Mouse (Mus musculus) brain, embryonic 14.5 days (tissue): ENCODE measurements around the gene Rnf24.

ENCODE experiments used
- CTCF ChIP-seq: fragments of 200-500 bp; IDR thresholded peaks from 2 replicates; pipeline ENCODE4 v1.5.1; 2012; ENCODE audit warnings: inconsistent platforms, mild to moderate bottlenecking, moderate library complexity, borderline replicate concordance; ENCODE audit not compliant: insufficient read depth, insufficient read length; ENCODE audit errors: extremely low read depth
- POLR2A ChIP-seq: fragments of 200-500 bp; IDR thresholded peaks from 2 replicates; pipeline ENCODE4 v1.6.1; 2012; ENCODE audit warnings: mild to moderate bottlenecking, inconsistent platforms, borderline replicate concordance; ENCODE audit not compliant: poor library complexity, insufficient read depth, insufficient read length, severe bottlenecking; ENCODE audit errors: extremely low read depth

DNA sequence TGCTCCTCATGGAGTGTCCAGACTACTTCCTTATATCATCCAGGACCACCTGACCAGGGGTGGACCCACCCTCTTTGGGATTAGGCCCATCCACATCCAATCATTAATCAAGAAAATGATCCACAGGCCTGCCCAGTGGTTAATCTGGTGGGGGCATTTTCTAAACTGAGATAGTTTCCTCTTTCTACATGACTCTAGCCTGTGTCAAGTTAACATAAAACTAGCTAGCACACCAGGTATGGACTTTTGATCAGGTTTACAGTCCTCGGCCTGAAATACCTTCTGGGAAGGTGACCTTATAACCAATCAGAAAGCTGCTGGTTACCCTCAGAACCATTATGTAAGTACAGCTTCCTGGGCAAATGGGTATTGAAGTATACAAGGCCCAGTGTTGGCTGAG lies 23.7 kb downstream of the Rnf24 start:
- TF ChIP-seq CTCF = no peak
- no peak for TF ChIP-seq POLR2A
